Mouse (Mus musculus): ENCODE results near the gene Slc7a11.

DNA sequence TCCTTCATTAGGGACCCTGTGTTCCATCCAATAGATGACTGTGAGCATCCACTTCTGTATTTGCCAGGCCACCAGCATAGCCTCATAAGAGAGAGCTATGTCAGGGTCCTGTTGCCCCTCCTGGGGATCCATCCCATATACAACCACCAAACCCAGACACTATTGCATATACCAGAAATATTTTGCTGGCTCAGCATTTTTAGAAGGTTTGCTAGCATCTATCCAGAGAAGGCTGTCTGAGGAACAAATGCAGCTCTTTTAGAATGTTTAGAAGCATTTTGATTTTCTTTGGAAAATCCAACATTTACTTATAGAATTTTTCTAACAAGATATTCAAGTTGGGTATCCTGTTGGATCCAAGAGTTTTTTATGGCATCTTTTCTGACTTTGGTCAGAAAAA, 299.3 kb downstream of the Slc7a11 start:
- TF ChIP-seq CTCF (IDR thresholded peaks at IDR 0.05; ENCODE audit: low read depth) (no peak), EP300 (optimal IDR thresholded peaks at IDR 0.05) (no peak)
